Mouse (Mus musculus): ENCODE measurements at regions not wholly inside any gene's neighbourhood (a gene's known extent, or its start where the extent isn't known, plus 50 kb on each side); places are given as distances from the start of the nearest gene placed in this dataset.

- DNase-seq (ENCODE audit: low read depth), result no peak
These were observed 441.7 kb upstream of the BB014433 start for GRCm38 (mm10) chr8:15487579-15487978.

GRCm38 (mm10) chr8:15470561-15470960 lies 424.7 kb upstream of the BB014433 start:
- no peak for DNase-seq (ENCODE audit: low read depth)

- no peak for DNase-seq (ENCODE audit: low read depth)
These were observed 422.9 kb upstream of the BB014433 start for GRCm38 (mm10) chr8:15468540-15469476.

GRCm38 (mm10) chr8:15438546-15438945 lies 392.7 kb upstream of the BB014433 start:
- no peak for DNase-seq (ENCODE audit: low read depth)

GRCm38 (mm10) chr8:15394722-15395115 lies 348.8 kb upstream of the BB014433 start:
- DNase-seq (ENCODE audit: low read depth), result no peak

GRCm38 (mm10) chr8:15393936-15394721 lies 348.3 kb upstream of the BB014433 start:
- DNase-seq (ENCODE audit: low read depth), result no peak

- DNase-seq (ENCODE audit: low read depth), result no peak
These were observed 346.2 kb upstream of the BB014433 start for GRCm38 (mm10) chr8:15392056-15392455.

- no peak for DNase-seq (ENCODE audit: low read depth)
These were observed 342.9 kb upstream of the BB014433 start for GRCm38 (mm10) chr8:15388791-15389190.

GRCm38 (mm10) chr8:15367063-15367462 lies 321.2 kb upstream of the BB014433 start:
- no peak for DNase-seq (ENCODE audit: low read depth)

- DNase-seq (ENCODE audit: low read depth), result no peak
These were observed 318.7 kb upstream of the BB014433 start for GRCm38 (mm10) chr8:15364546-15364945.

- DNase-seq (ENCODE audit: low read depth), result no peak
These were observed 298.3 kb upstream of the BB014433 start for GRCm38 (mm10) chr8:15344151-15344550.

GRCm38 (mm10) chr8:15343616-15344015 lies 297.7 kb upstream of the BB014433 start:
- no peak for DNase-seq (ENCODE audit: low read depth)

GRCm38 (mm10) chr8:15334532-15334931 lies 288.7 kb upstream of the BB014433 start:
- DNase-seq (ENCODE audit: low read depth), result no peak

- DNase-seq (ENCODE audit: low read depth), result no peak
These were observed 281.4 kb upstream of the BB014433 start for GRCm38 (mm10) chr8:15327312-15327711.

- DNase-seq (ENCODE audit: low read depth), result no peak
These were observed 277.5 kb upstream of the BB014433 start for GRCm38 (mm10) chr8:15323421-15323820.

GRCm38 (mm10) chr8:15318082-15318816 lies 272.4 kb upstream of the BB014433 start:
- DNase-seq (ENCODE audit: low read depth), result no peak

GRCm38 (mm10) chr8:15313481-15313880 lies 267.6 kb upstream of the BB014433 start:
- DNase-seq (ENCODE audit: low read depth), result no peak

- DNase-seq (ENCODE audit: low read depth), result no peak
These were observed 265.6 kb upstream of the BB014433 start for GRCm38 (mm10) chr8:15311509-15311908.

- no peak for DNase-seq (ENCODE audit: low read depth)
These were observed 265.2 kb upstream of the BB014433 start for GRCm38 (mm10) chr8:15311045-15311444.

- no peak for DNase-seq (ENCODE audit: low read depth)
These were observed 258.3 kb upstream of the BB014433 start for GRCm38 (mm10) chr8:15304143-15304677.

GRCm38 (mm10) chr8:15273775-15274174 lies 227.9 kb upstream of the BB014433 start:
- no peak for DNase-seq (ENCODE audit: low read depth)

All from induced T-regulatory cell, adult 2 months (primary cell).